Mouse (Mus musculus) ES-Bruce4 (cell line): ENCODE measurements at regions not wholly inside any gene's neighbourhood (a gene's known extent, or its start where the extent isn't known, plus 50 kb on each side); places are given as distances from the start of the nearest gene placed in this dataset.

Experiments
- H3K27ac ChIP-seq: 2 replicates; pipeline ENCODE4 v1.5.1; 2012; ENCODE audit warnings: low read length, inconsistent platforms; ENCODE audit not compliant: insufficient read depth
- H3K27me3 ChIP-seq: 2 replicates; pipeline ENCODE4 v1.6.1; 2012; ENCODE audit warnings: mild to moderate bottlenecking, low read length, inconsistent platforms; ENCODE audit not compliant: control insufficient read depth, poor library complexity, insufficient read depth, severe bottlenecking
- H3K36me3 ChIP-seq: 2 replicates; pipeline ENCODE4 v1.6.1; 2012; ENCODE audit warnings: inconsistent platforms, mild to moderate bottlenecking, low read length, moderate library complexity; ENCODE audit not compliant: control insufficient read depth, poor library complexity, insufficient read depth, severe bottlenecking
- H3K4me1 ChIP-seq: one replicate; pipeline ENCODE4 v1.8.1; 2011; ENCODE audit warnings: low read length; ENCODE audit not compliant: control insufficient read depth, insufficient read depth
- H3K4me3 ChIP-seq: 2 replicates; pipeline ENCODE4 v1.5.1; 2011; ENCODE audit warnings: low read depth, mild to moderate bottlenecking, low read length
- H3K9ac ChIP-seq: 2 replicates; pipeline ENCODE4 v1.6.1; 2012; ENCODE audit warnings: low read depth, mild to moderate bottlenecking, inconsistent platforms; ENCODE audit not compliant: poor library complexity, severe bottlenecking
- H3K9me3 ChIP-seq: replicated peaks from 2 replicates; pipeline ENCODE4 v1.6.1; 2012; ENCODE audit warnings: mild to moderate bottlenecking, low read length, inconsistent platforms; ENCODE audit not compliant: control insufficient read depth, poor library complexity, insufficient read depth, severe bottlenecking
- CTCF ChIP-seq: IDR thresholded peaks from one replicate; pipeline ENCODE4 v1.8.1; 2011; ENCODE audit warnings: low read depth, low read length
- EP300 ChIP-seq: IDR thresholded peaks from 2 replicates; pipeline ENCODE4 v1.6.1; 2011; ENCODE audit warnings: low read depth, low read length; ENCODE audit not compliant: insufficient read depth
- POLR2A ChIP-seq: IDR thresholded peaks from one replicate; pipeline ENCODE4 v1.8.1; 2011; ENCODE audit warnings: low read length; ENCODE audit not compliant: insufficient read depth

GRCm38 (mm10) chr7:137593570-137593969 lies 156.2 kb downstream of the Glrx3 start:
- TF ChIP-seq EP300 (no peak), POLR2A (no peak), CTCF (no peak)
- no peaks in the 10 kb centered on the region for H3K4me1 ChIP-seq
- no peaks in the 10 kb centered on the region for H3K9me3 ChIP-seq
- H3K36me3 ChIP-seq = no peaks in the 10 kb centered on the region
- no peaks in the 10 kb centered on the region for H3K27me3 ChIP-seq
- H3K27ac ChIP-seq = no peak overlapping the region
- no peak overlapping the region for H3K9ac ChIP-seq
- no peak overlapping the region for H3K4me3 ChIP-seq

- no peaks in the 10 kb centered on the region for H3K36me3 ChIP-seq
These were observed 158.2 kb downstream of the Glrx3 start for GRCm38 (mm10) chr7:137595567-137595966.

GRCm38 (mm10) chr7:137596161-137596560 lies 158.7 kb downstream of the Glrx3 start:
- H3K27ac ChIP-seq = no peak overlapping the region
- H3K36me3 ChIP-seq = no peaks in the 10 kb centered on the region
- no peak overlapping the region for H3K4me3 ChIP-seq
- no peak for TF ChIP-seq POLR2A
- TF ChIP-seq EP300 = no peak
- TF ChIP-seq CTCF = no peak
- no peaks in the 10 kb centered on the region for H3K9me3 ChIP-seq
- no peaks in the 10 kb centered on the region for H3K27me3 ChIP-seq
- H3K4me1 ChIP-seq = no peaks in the 10 kb centered on the region
- no peak overlapping the region for H3K9ac ChIP-seq

More at GRCm38 (mm10) chr7:137595567-137595966, 158.2 kb downstream of the Glrx3 start:
- no peak overlapping the region for H3K4me3 ChIP-seq
- H3K27ac ChIP-seq = no peak overlapping the region
- no peak for TF ChIP-seq CTCF
- no peak for TF ChIP-seq EP300
- TF ChIP-seq POLR2A = no peak
- H3K9ac ChIP-seq = no peak overlapping the region
- H3K27me3 ChIP-seq = no peaks in the 10 kb centered on the region
- no peaks in the 10 kb centered on the region for H3K9me3 ChIP-seq
- no peaks in the 10 kb centered on the region for H3K4me1 ChIP-seq

GRCm38 (mm10) chr7:137603039-137603438 lies 165.6 kb downstream of the Glrx3 start:
- Histone ChIP-seq H3K36me3 (no peaks in the 10 kb centered on the region), H3K9me3 (no peaks in the 10 kb centered on the region), H3K27ac (no peak overlapping the region), H3K4me1 (no peaks in the 10 kb centered on the region), H3K27me3 (no peaks in the 10 kb centered on the region), H3K9ac (no peak overlapping the region), H3K4me3 (no peak overlapping the region)
- TF ChIP-seq CTCF (peak; percentile 88), EP300 (no peak)

GRCm38 (mm10) chr7:137609752-137610151 lies 172.3 kb downstream of the Glrx3 start:
- Histone ChIP-seq H3K27ac (no peak overlapping the region), H3K36me3 (no peaks in the 10 kb centered on the region), H3K27me3 (no peaks in the 10 kb centered on the region), H3K4me1 (no peaks in the 10 kb centered on the region), H3K9me3 (no peaks in the 10 kb centered on the region), H3K9ac (no peak overlapping the region), H3K4me3 (no peak overlapping the region)
- TF ChIP-seq CTCF (no peak), POLR2A (no peak), EP300 (no peak)

GRCm38 (mm10) chr7:137611363-137611762 lies 173.9 kb downstream of the Glrx3 start:
- Histone ChIP-seq H3K27me3 (no peaks in the 10 kb centered on the region), H3K9me3 (no peaks in the 10 kb centered on the region), H3K9ac (no peak overlapping the region), H3K4me3 (no peak overlapping the region), H3K27ac (no peak overlapping the region), H3K4me1 (no peaks in the 10 kb centered on the region), H3K36me3 (no peaks in the 10 kb centered on the region)
- TF ChIP-seq POLR2A = no peak
- no peak for TF ChIP-seq EP300
- no peak for TF ChIP-seq CTCF
